Mouse (Mus musculus) liver, embryonic 11.5 days (tissue): ENCODE measurements around the gene Bcam. TPM values are rescaled to one million over a fixed set of nuclear protein-coding genes. Genes with fewer than 3 reads are reported as not detected.
A peak's percentile ranks its signal among the peaks of the same experiment; 100 is the strongest.

Source experiments
- ATAC-seq: fragments of 200-750 bp; cut with Nextera tagmentation; replicated peaks from 2 replicates; pipeline ENCODE4 v1.8.0; 2017; ENCODE audit warnings: moderate number of reproducible peaks, mild to moderate bottlenecking, moderate TSS enrichment, moderate library complexity; ENCODE audit not compliant: low FRiP score
- DNase-seq: peaks from one replicate; pipeline ENCODE4 v3.0.0-alpha.2; 2017; ENCODE audit warnings: low spot score
- H3K27ac ChIP-seq: fragments of 300-500 bp; sonication (generic); 2 replicates; pipeline ENCODE4 v1.5.1; 2014; ENCODE audit warnings: mild to moderate bottlenecking, low read depth, low read length, control low read depth
- H3K27me3 ChIP-seq: fragments of 300-500 bp; sonication (generic); replicated peaks from 2 replicates; pipeline ENCODE4 v1.6.1; 2014; ENCODE audit warnings: low read length, mixed read lengths; ENCODE audit not compliant: control insufficient read depth, insufficient read depth
- H3K36me3 ChIP-seq: fragments of 300-500 bp; sonication (generic); 2 replicates; pipeline ENCODE4 v1.6.1; 2014; ENCODE audit warnings: mild to moderate bottlenecking, low read length, moderate library complexity, mixed read lengths; ENCODE audit not compliant: control insufficient read depth, insufficient read depth
- H3K4me1 ChIP-seq: fragments of 300-500 bp; sonication (generic); replicated peaks from 2 replicates; pipeline ENCODE4 v1.6.1; 2014; ENCODE audit warnings: low read length, mixed read lengths; ENCODE audit not compliant: control insufficient read depth, insufficient read depth
- H3K4me2 ChIP-seq: fragments of 300-500 bp; sonication (generic); 2 replicates; pipeline ENCODE4 v1.6.1; 2014; ENCODE audit warnings: mild to moderate bottlenecking, control low read depth, moderate library complexity
- H3K4me3 ChIP-seq: fragments of 300-500 bp; sonication (generic); 2 replicates; pipeline ENCODE4 v1.5.1; 2014; ENCODE audit warnings: low read depth, low read length, control low read depth
- H3K9ac ChIP-seq: fragments of 300-500 bp; sonication (generic); 2 replicates; pipeline ENCODE4 v1.6.1; 2014; ENCODE audit warnings: low read depth, low read length, control low read depth
- H3K9me3 ChIP-seq: fragments of 300-500 bp; sonication (generic); 2 replicates; pipeline ENCODE4 v1.6.1; 2016; ENCODE audit warnings: low read length, inconsistent platforms, mixed read lengths; ENCODE audit not compliant: control insufficient read depth
- WGBS: fragments of 180-500 bp; shearing (Covaris S2); extraction: QIAGEN DNeasy Blood & Tissue Kit; methylation state at CpG from one replicate; pipeline ENCODE4 v1.1.7; 2014; 5-methylcytosine and 5-hydroxymethylcytosine counted together
- polyA plus RNA-seq: library from polyadenylated mRNA; unstranded; fragments of >200 nt; fragmentation: Nextera tagmentation; extraction: Ambion mirVana; gene quantifications from 2 replicates; pipeline ENCODE4 v1.2.1, GENCODE M21; 2014

Bcam gene
- polyA plus RNA-seq, 1 experiment from 2014 or later = 21.8 TPM

DNA sequence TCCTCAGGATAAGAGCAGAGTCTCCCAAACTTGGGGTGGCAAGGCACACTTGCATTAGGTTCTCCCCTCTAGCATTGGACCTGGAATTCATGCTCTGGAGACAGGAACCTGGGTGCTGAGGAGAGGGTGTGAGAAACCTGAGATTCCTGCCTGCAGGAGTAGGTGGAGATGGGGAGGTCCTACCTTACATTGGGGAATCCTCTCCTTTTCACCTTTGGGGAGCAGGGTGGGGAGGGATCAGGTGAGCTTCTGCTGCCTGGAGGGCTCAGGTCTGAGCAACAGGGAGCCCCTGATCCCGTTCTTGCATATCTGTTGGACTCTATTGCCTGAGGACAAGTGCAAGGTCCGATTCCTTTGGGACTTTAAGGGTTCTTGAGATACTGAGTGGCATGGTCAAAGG is 54.0 kb downstream of the Bcam start:
- H3K4me1 ChIP-seq = peaks cover 15% of the 10 kb centered on the region
- DNase-seq (no peak), ATAC-seq (no peak)
- peak overlapping the region; percentile 66; the same call in 1 of the 2 replicates for H3K27ac ChIP-seq
- H3K9ac ChIP-seq = peak overlapping the region; percentile 60; the same call in 1 of the 2 replicates
- peak overlapping the region; percentile 52; the same call in 1 of the 2 replicates for H3K4me3 ChIP-seq
- H3K9me3 ChIP-seq = peaks cover 7% of the 10 kb centered on the region
- no peaks in the 10 kb centered on the region for H3K27me3 ChIP-seq
- WGBS = 76% methylated on average over 2 of the region's 2 CpGs
- peak overlapping the region; percentile 69 for H3K4me2 ChIP-seq
- H3K36me3 ChIP-seq = peaks cover 26% of the 10 kb centered on the region

DNA sequence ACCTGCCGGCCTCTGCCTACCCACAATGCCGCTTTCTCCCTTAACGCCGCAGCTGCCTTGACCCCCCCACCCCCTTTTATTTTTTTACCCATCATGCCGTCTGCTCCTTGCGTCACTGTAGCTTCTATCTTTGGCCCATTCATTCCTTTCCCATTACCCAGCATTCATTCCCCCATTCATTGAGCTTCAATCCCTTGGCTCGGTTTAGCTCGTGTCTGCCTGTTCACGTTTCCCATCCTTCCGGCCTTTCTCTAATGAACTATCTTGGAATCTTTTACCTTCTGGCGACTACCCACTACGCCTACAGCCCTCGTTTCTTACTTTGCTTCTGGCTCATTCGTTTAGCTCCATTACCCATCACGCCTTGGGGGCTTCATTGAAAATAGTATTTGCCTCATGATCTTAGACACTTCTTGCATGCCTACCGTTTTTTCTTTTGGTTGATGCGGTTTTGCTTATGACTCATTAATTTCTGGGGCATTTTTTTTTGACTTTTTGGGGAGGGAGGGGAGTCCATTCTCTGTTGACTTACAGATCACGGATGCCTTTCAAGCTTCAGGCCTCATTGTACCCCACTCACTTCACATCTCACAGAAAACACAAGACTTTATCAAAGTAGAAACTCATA is 54.6 kb downstream of the Bcam start:
- 9% methylated on average over 18 of the region's 18 CpGs for WGBS
- peak overlapping the region; percentile 69 for H3K4me2 ChIP-seq
- H3K9ac ChIP-seq = peak overlapping the region; percentile 60
- H3K27ac ChIP-seq = peak overlapping the region; percentile 66
- H3K4me3 ChIP-seq = peak overlapping the region; percentile 52
- ATAC-seq (no peak), DNase-seq (no peak)
- H3K4me1 ChIP-seq = peaks cover 15% of the 10 kb centered on the region
- no peaks in the 10 kb centered on the region for H3K27me3 ChIP-seq
- H3K9me3 ChIP-seq = peaks cover 3% of the 10 kb centered on the region
- peaks cover 24% of the 10 kb centered on the region for H3K36me3 ChIP-seq

- H3K27me3 ChIP-seq = no peaks in the 10 kb centered on the region
- H3K9ac ChIP-seq = peak within 1 kb of the TSS; percentile 98
- ATAC-seq (peak; percentile 98), DNase-seq (peak; percentile 97)
- peaks cover 15% of the 10 kb centered on the region for H3K4me1 ChIP-seq
- peak within 1 kb of the TSS; percentile 86 for H3K27ac ChIP-seq
- H3K36me3 ChIP-seq = peaks cover 28% of the 10 kb centered on the region
- peak within 1 kb of the TSS; percentile 95 for H3K4me3 ChIP-seq
- peak within 1 kb of the TSS; percentile 82 for H3K4me2 ChIP-seq
- no peaks in the 10 kb centered on the region for H3K9me3 ChIP-seq
- under 1% methylated on average over 59 of the region's 59 CpGs for whole genome bisulfite sequencing
Measured at GRCm38 (mm10) chr7:19715239-19716054, 55.4 kb downstream of the Bcam start, which contains the start of gene Tomm40. Gene Tomm40 (minus strand): TSS chr7:19715438.

GRCm38 (mm10) chr7:19714836-19715235 is 56.0 kb downstream of the Bcam start:
- peaks cover 15% of the 10 kb centered on the region for H3K4me1 ChIP-seq
- peak overlapping the region; percentile 86 for H3K27ac ChIP-seq
- no peak for ATAC-seq
- H3K9ac ChIP-seq = peak overlapping the region; percentile 98
- no peaks in the 10 kb centered on the region for H3K27me3 ChIP-seq
- no peak for DNase-seq
- under 1% methylated on average over 39 of the region's 39 CpGs for WGBS
- peak overlapping the region; percentile 82 for H3K4me2 ChIP-seq
- peaks cover 32% of the 10 kb centered on the region for H3K36me3 ChIP-seq
- H3K4me3 ChIP-seq = peak overlapping the region; percentile 95
- H3K9me3 ChIP-seq = no peaks in the 10 kb centered on the region

GRCm38 (mm10) chr7:19713598-19713997 is 57.2 kb downstream of the Bcam start:
- ATAC-seq = no peak
- no peak overlapping the region; the same call in 1 of the 2 replicates for H3K9ac ChIP-seq
- DNase-seq = no peak
- no peak overlapping the region for H3K27ac ChIP-seq
- H3K36me3 ChIP-seq = peaks cover 41% of the 10 kb centered on the region
- H3K9me3 ChIP-seq = no peaks in the 10 kb centered on the region
- peak overlapping the region; percentile 82 for H3K4me2 ChIP-seq
- H3K27me3 ChIP-seq = no peaks in the 10 kb centered on the region
- H3K4me1 ChIP-seq = peaks cover 15% of the 10 kb centered on the region
- WGBS = 81% methylated on average over 9 of the region's 9 CpGs
- peak overlapping the region; percentile 95 for H3K4me3 ChIP-seq

GRCm38 (mm10) chr7:19713196-19713595 is 57.6 kb downstream of the Bcam start:
- ATAC-seq = no peak
- DNase-seq = no peak
- H3K9ac ChIP-seq = no peak overlapping the region
- WGBS = 60% methylated on average over 4 of the region's 4 CpGs
- no peaks in the 10 kb centered on the region for H3K27me3 ChIP-seq
- H3K4me3 ChIP-seq = peak overlapping the region; percentile 95; the same call in 1 of the 2 replicates
- H3K27ac ChIP-seq = no peak overlapping the region
- H3K9me3 ChIP-seq = no peaks in the 10 kb centered on the region
- H3K36me3 ChIP-seq = peaks cover 42% of the 10 kb centered on the region
- peaks cover 15% of the 10 kb centered on the region for H3K4me1 ChIP-seq
- 0 out of 2 replicates have a peak overlapping the region, but pooled peaks have one; percentile 82 for H3K4me2 ChIP-seq

- H3K27me3 ChIP-seq = no peaks in the 10 kb centered on the region
- H3K9ac ChIP-seq = no peak overlapping the region
- H3K4me1 ChIP-seq = peaks cover 15% of the 10 kb centered on the region
- no peak for ATAC-seq
- DNase-seq = no peak
- no peak overlapping the region for H3K27ac ChIP-seq
- no peaks in the 10 kb centered on the region for H3K9me3 ChIP-seq
- peaks cover 47% of the 10 kb centered on the region for H3K36me3 ChIP-seq
- no peak overlapping the region for H3K4me3 ChIP-seq
- no peak overlapping the region for H3K4me2 ChIP-seq
- 76% methylated on average over 4 of the region's 4 CpGs for WGBS
Measured at GRCm38 (mm10) chr7:19712414-19712813, 58.4 kb downstream of the Bcam start.

DNA sequence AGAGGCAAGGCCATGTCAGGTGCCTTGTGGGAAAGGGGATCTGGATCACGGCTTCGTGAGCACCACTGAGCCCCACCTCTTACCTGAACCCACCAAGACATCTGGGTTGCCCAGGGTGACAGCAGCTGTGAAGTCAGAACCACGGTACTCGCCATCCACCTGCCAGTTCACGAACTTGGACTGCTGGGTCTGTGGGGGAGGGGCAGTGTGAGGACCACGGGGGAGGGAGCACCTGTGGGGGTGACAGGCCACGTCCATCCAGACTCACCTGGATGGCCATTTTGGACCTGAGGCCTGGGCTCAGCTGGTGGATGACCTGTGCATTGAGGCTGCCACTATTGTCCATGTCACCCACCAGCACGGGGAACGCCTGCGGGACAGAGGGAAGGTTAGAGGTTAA is 60.2 kb downstream of the Bcam start:
- H3K4me2 ChIP-seq = no peak overlapping the region
- peaks cover 54% of the 10 kb centered on the region for H3K36me3 ChIP-seq
- DNase-seq = no peak

More for the DNA sequence above, 60.2 kb downstream of the Bcam start:
- no peak overlapping the region for H3K4me3 ChIP-seq
- no peaks in the 10 kb centered on the region for H3K9me3 ChIP-seq
- peaks cover 9% of the 10 kb centered on the region for H3K4me1 ChIP-seq
- no peaks in the 10 kb centered on the region for H3K27me3 ChIP-seq
- WGBS = 90% methylated on average over 10 of the region's 10 CpGs
- H3K27ac ChIP-seq = no peak overlapping the region
- no peak for ATAC-seq
- no peak overlapping the region for H3K9ac ChIP-seq
